Mouse (Mus musculus) heart, adult 2 months (tissue): ENCODE measurements around the gene Zdhhc25. TPM values are rescaled to one million over a fixed set of nuclear protein-coding genes. Genes with fewer than 3 reads are reported as not detected.

Source experiments
- DNase-seq, 2 experiments: peaks; one replicate each; pipeline ENCODE4 v3.0.0; 2021
- H3K27ac ChIP-seq: fragments of 200-600 bp; 2 replicates; pipeline ENCODE4 v1.8.1; 2022
- H3K27me3 ChIP-seq: fragments of 200-500 bp; 2 replicates; pipeline ENCODE4 v1.6.1; 2012; ENCODE audit warnings: mild to moderate bottlenecking, low read length, inconsistent platforms, mixed read lengths; ENCODE audit not compliant: control insufficient read depth, insufficient read depth
- H3K36me3 ChIP-seq: fragments of 200-500 bp; 2 replicates; pipeline ENCODE4 v1.6.1; 2012; ENCODE audit warnings: low read length, inconsistent platforms; ENCODE audit not compliant: control insufficient read depth, insufficient read depth
- H3K4me1 ChIP-seq: fragments of 200-500 bp; 2 replicates; pipeline ENCODE4 v1.6.1; 2011; ENCODE audit warnings: low read length; ENCODE audit not compliant: control insufficient read depth, insufficient read depth
- H3K4me3 ChIP-seq: fragments of 200-600 bp; 2 replicates; pipeline ENCODE4 v1.8.1; 2022
- H3K79me2 ChIP-seq: fragments of 200-500 bp; replicated peaks from 2 replicates; pipeline ENCODE4 v1.6.1; 2012; ENCODE audit warnings: mild to moderate bottlenecking, inconsistent platforms, low read length, moderate library complexity, mixed read lengths; ENCODE audit not compliant: control insufficient read depth, insufficient read depth
- H3K9ac ChIP-seq: fragments of 200-500 bp; 2 replicates; pipeline ENCODE4 v1.6.1; 2012; ENCODE audit warnings: low read depth, mild to moderate bottlenecking, control low read depth, inconsistent platforms, low read length, mixed read lengths
- CTCF ChIP-seq: fragments of 200-600 bp; IDR thresholded peaks from 2 replicates; pipeline ENCODE4 v1.8.1; 2022; ENCODE audit warnings: antibody characterized with exemption, mild to moderate bottlenecking, moderate library complexity
- EP300 ChIP-seq: fragments of 200-500 bp; IDR thresholded peaks from 2 replicates; pipeline ENCODE4 v1.6.1; 2011; ENCODE audit warnings: low read depth, low read length, control low read depth; ENCODE audit not compliant: insufficient read depth
- POLR2A ChIP-seq: fragments of 200-500 bp; IDR thresholded peaks from 2 replicates; pipeline ENCODE4 v1.6.1; 2011; ENCODE audit warnings: mild to moderate bottlenecking, low read depth, low read length, control low read depth; ENCODE audit not compliant: insufficient read depth
- WGBS: fragments of 180-500 bp; shearing (Covaris S2); methylation state at CpG from one replicate; pipeline ENCODE4 v1.1.7; 2018; 5-methylcytosine and 5-hydroxymethylcytosine counted together
- intact Hi-C: fragments of 180-260 bp; cut with DNase I; formaldehyde crosslinking; loops from one replicate; pipeline ENCODE4 v1.15.1; 2025
- polyA plus RNA-seq: library from polyadenylated mRNA; depleted of rRNA; stranded (reverse); fragments of >200 nt; gene quantifications from 2 replicates; pipeline ENCODE4 v1.2.3, GENCODE M21; 2012
- total RNA-seq, 2 experiments: library from RNA; stranded (reverse); gene quantifications; 2 replicates each; pipeline ENCODE4 v1.2.3; 2021

Zdhhc25 gene
- total and polyA plus RNA-seq, 3 experiments = 0.10 TPM; not detected in 2

DNA sequence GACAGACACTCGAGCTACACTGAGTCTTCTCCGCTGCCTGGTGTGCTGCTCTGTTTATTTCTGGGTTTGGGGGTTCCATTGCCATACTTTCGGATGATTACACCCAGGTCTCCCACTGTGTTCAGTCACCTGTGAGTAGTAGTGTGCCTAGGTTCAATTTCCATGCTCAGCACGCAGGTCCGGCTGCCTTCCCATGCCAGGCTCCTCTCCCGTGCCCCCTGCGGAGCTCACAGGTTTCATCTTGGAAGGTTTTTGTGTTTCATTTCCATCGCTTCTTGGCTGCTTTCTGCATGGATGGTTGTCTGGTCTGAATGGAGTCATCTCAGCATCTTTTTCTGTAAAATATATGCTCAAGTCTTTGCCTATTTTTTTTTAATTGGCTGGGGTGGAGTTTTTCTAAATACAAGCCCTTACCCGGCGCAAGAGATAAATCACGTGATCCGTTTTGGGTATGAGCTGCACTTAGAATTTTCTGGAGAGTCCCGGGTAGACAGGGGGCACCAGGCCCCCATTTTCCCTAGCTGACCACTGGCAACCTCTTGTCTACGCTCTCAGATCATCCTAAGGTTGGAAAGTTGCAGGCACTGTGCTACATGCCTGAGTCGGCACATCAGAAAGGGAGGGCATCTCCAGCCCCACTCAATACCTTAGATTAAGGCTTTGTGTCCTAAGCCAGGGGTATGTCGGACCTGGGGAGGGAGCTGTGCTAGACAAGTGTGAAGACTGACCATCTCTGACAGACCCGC is 4.7 kb downstream of the Zdhhc25 start:
- Histone ChIP-seq H3K9ac (no peak overlapping the region), H3K79me2 (no peaks in the 10 kb centered on the region), H3K27me3 (no peaks in the 10 kb centered on the region), H3K4me3 (no peak overlapping the region), H3K4me1 (no peaks in the 10 kb centered on the region), H3K36me3 (no peaks in the 10 kb centered on the region), H3K27ac (no peak overlapping the region)
- intact Hi-C loops = no loop called here
- DNase-seq = no peak
- WGBS = 75% methylated on average over 17 of the region's 17 CpGs
- TF ChIP-seq CTCF = no peak
- no peak for TF ChIP-seq EP300
- no peak for TF ChIP-seq POLR2A

- DNase-seq = no peak
- Histone ChIP-seq H3K27me3 (no peaks in the 10 kb centered on the region), H3K4me3 (no peak overlapping the region), H3K9ac (no peak overlapping the region), H3K27ac (no peak overlapping the region), H3K36me3 (no peaks in the 10 kb centered on the region), H3K4me1 (no peaks in the 10 kb centered on the region), H3K79me2 (no peaks in the 10 kb centered on the region)
- TF ChIP-seq EP300 (no peak), POLR2A (no peak), CTCF (no peak)
- WGBS = 75% methylated on average over 5 of the region's 5 CpGs
- intact Hi-C loops = no loop called here
Measured at GRCm38 (mm10) chr15:88605415-88605785, 5.3 kb downstream of the Zdhhc25 start.

GRCm38 (mm10) chr15:88617125-88617524 is 17.0 kb downstream of the Zdhhc25 start:
- intact Hi-C loops = no loop called here
- 62% methylated on average over 16 of the region's 16 CpGs for WGBS
- Histone ChIP-seq H3K4me1 (no peaks in the 10 kb centered on the region), H3K79me2 (no peaks in the 10 kb centered on the region), H3K9ac (no peak overlapping the region), H3K4me3 (no peak overlapping the region), H3K27ac (no peak overlapping the region), H3K36me3 (no peaks in the 10 kb centered on the region), H3K27me3 (no peaks in the 10 kb centered on the region)
- TF ChIP-seq EP300 = no peak
- TF ChIP-seq POLR2A = no peak
- TF ChIP-seq CTCF = no peak
- DNase-seq = no peak

DNA sequence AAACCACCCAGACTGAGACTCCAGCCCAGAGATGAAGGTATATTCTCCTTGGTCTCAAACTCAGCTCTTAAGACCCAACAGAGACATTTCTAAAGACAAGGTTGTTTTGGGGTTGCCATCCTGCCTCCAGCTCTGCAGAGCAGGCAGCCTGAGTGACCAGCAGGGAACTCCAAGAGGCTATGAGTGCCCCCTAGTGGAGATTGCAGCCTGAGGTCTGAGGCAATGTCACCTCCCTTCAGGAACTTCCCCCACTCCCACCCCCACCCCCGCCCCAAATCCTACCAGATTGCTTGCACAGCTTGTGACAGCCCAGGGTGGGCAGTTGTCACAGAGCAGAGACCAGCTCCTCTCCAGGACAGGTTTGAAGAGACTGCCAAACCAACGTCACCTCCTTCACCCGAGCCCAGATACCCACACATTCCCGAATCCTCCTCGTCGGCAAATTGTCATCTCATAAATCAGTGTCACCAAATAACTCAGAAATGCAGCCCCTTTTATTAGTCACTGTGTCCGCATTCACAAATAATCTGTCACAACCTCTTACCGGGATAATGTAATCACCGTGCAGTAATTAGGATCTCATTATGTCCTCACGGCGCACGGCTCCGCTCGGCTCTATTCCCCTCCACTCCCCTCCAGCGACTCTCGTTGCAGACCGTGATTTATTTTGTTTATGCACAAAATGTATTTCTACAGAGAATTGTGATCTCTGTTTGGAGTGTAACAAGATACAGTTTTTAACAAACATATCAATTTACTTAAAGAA is 18.1 kb downstream of the Zdhhc25 start:
- Histone ChIP-seq H3K9ac (no peak overlapping the region), H3K27ac (no peak overlapping the region), H3K27me3 (no peaks in the 10 kb centered on the region), H3K4me1 (no peaks in the 10 kb centered on the region), H3K36me3 (no peaks in the 10 kb centered on the region), H3K4me3 (no peak overlapping the region), H3K79me2 (no peaks in the 10 kb centered on the region)
- 71% methylated on average over 17 of the region's 17 CpGs for WGBS
- TF ChIP-seq CTCF (peak; percentile 57), POLR2A (no peak)
- intact Hi-C loops = no loop called here
- DNase-seq = no peak

DNA sequence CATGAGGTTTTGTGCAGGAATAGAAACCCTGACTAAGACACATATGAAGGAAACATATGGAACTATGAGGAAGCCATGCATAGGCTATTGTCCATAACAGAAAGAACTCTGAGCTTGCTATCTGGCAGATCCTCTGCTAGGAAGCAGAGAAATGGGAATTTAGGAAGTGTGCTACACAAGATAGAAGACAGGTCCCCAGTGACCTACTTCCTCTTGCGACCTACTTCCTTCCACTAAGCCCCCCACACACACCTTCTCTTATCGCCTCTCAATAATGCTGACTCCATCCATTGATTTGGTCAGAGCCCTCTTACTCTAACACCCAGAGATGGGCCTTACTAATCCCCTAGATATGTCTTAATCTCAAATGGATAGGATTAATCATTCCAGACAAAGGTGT is 19.9 kb downstream of the Zdhhc25 start:
- Histone ChIP-seq H3K4me3 (no peak overlapping the region), H3K79me2 (no peaks in the 10 kb centered on the region), H3K27ac (no peak overlapping the region), H3K9ac (no peak overlapping the region), H3K4me1 (no peaks in the 10 kb centered on the region), H3K36me3 (no peaks in the 10 kb centered on the region), H3K27me3 (no peaks in the 10 kb centered on the region)
- DNase-seq = no peak
- 55% methylated on average over 2 of the region's 2 CpGs for WGBS
- TF ChIP-seq CTCF = no peak
- no peak for TF ChIP-seq EP300
- TF ChIP-seq POLR2A = no peak
- intact Hi-C loops = no loop called here

DNA sequence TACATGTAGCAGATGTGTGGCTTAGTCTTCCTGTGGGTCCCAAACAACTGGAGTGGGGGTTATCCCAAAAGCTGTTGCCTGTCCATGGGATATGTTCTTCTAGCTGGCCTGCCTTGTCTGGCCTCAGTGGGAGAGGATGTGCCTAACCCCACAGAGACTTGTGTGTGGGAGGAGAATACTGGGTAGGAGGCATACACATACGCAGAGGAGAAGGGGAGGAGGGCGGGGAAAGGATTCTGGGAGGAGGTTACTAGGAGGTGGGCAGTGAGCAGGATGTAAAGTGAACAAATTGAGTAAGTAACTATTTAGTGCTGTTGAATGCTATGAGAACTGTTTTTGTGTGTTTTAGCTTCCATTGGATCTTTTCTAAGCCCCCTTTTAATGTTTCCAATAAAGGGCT is 23.8 kb downstream of the Zdhhc25 start:
- 79% methylated on average over 2 of the region's 2 CpGs for WGBS
- Histone ChIP-seq H3K27me3 (peaks cover 2% of the 10 kb centered on the region; the same call in 1 of the 2 replicates), H3K27ac (no peak overlapping the region), H3K9ac (no peak overlapping the region), H3K4me3 (no peak overlapping the region), H3K4me1 (no peaks in the 10 kb centered on the region), H3K79me2 (no peaks in the 10 kb centered on the region), H3K36me3 (no peaks in the 10 kb centered on the region)
- DNase-seq = no peak
- TF ChIP-seq CTCF (no peak), POLR2A (no peak), EP300 (no peak)
- intact Hi-C loops = no loop called here
